Mouse (Mus musculus): Measurements from ENCODE around the gene Fam19a2.

- TF ChIP-seq CTCF (IDR thresholded peaks at IDR 0.05; ENCODE audit: low read depth) (no peak), EP300 (IDR thresholded peaks at IDR 0.05; ENCODE audit: low read depth) (no peak)
Measured at GRCm38 (mm10) chr10:123789374-123789773, 525.6 kb downstream of the Fam19a2 start.
